Mouse (Mus musculus): ENCODE data around the gene Cyth4. TPM values are rescaled to one million over a fixed set of nuclear protein-coding genes. Genes with fewer than 3 reads are reported as not detected.

The Cyth4 gene
- polyA plus RNA-seq, 1 experiment from 2014 or later = 7.7 TPM

GRCm38 (mm10) chr15:78588900-78589299 is 7.9 kb upstream of the Cyth4 start:
- Histone ChIP-seq H3K4me3 (no peak overlapping the region), H3K27ac (replicated peaks) (no peak overlapping the region), H3K9me3 (peaks cover 5% of the 10 kb centered on the region; the same call in 1 of the 2 replicates), H3K4me2 (no peak overlapping the region), H3K9ac (no peak overlapping the region), H3K4me1 (replicated peaks) (peaks cover 9% of the 10 kb centered on the region; the same call in 1 of the 2 replicates), H3K36me3 (no peaks in the 10 kb centered on the region), H3K27me3 (no peaks in the 10 kb centered on the region)
- 90% methylated on average over 4 of the region's 4 CpGs for WGBS
- no peak for ATAC-seq (ENCODE audit: low read depth)

DNA sequence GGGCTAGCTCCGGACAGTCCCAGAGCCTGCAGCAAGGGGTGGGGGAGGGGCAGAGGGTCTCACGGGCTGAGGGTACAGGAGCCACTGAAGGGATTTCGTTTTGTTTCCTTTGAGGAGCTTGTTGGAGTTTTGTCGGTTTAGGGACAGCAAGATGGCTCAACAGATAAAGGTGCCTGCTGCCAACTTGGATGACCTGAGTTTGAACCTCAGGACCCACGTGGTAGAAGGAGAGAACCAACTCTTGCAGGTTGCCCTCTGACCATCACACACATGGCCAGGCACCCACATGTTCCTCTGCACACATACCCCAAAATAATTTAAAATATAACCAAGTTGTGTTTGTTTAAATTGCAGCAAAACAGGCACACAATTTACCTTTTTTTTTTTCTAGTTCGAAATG is 6.9 kb upstream of the Cyth4 start:
- peaks cover 9% of the 10 kb centered on the region; the same call in 1 of the 2 replicates for H3K4me1 ChIP-seq (replicated peaks)
- peaks cover under 1% of the 10 kb centered on the region; the same call in 1 of the 2 replicates for H3K9me3 ChIP-seq
- H3K4me3 ChIP-seq = no peak overlapping the region
- 76% methylated on average over 6 of the region's 6 CpGs for WGBS
- H3K4me2 ChIP-seq = no peak overlapping the region
- no peak overlapping the region for H3K9ac ChIP-seq
- H3K27ac ChIP-seq (replicated peaks) = no peak overlapping the region
- H3K36me3 ChIP-seq = no peaks in the 10 kb centered on the region
- no peaks in the 10 kb centered on the region for H3K27me3 ChIP-seq
- ATAC-seq (ENCODE audit: low read depth) = no peak

DNA sequence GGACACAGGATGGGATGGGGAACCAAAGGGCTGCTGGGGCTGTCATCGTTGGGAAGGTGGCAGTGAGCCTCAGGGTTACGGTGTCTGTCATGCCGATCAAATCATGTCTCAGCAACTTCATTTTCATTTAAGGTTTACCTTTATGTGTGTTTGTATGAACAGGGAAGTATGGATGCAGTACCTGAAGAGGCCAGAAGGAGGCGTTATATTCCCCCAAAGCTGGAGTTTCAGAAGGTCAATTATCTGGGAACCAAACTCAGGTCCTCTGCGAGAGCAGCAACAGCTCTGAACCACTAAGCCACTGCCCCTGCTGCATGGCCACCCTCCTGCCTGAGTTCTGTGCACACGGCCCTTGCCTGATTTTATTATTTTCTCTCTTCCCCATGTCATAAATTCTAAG is 6.1 kb upstream of the Cyth4 start:
- Histone ChIP-seq H3K36me3 (no peaks in the 10 kb centered on the region), H3K27me3 (no peaks in the 10 kb centered on the region), H3K27ac (replicated peaks) (no peak overlapping the region), H3K4me2 (no peak overlapping the region), H3K9ac (no peak overlapping the region), H3K9me3 (no peaks in the 10 kb centered on the region), H3K4me1 (replicated peaks) (peaks cover 9% of the 10 kb centered on the region; the same call in 1 of the 2 replicates), H3K4me3 (no peak overlapping the region)
- ATAC-seq (ENCODE audit: low read depth) = no peak
- WGBS = 76% methylated on average over 6 of the region's 6 CpGs

DNA sequence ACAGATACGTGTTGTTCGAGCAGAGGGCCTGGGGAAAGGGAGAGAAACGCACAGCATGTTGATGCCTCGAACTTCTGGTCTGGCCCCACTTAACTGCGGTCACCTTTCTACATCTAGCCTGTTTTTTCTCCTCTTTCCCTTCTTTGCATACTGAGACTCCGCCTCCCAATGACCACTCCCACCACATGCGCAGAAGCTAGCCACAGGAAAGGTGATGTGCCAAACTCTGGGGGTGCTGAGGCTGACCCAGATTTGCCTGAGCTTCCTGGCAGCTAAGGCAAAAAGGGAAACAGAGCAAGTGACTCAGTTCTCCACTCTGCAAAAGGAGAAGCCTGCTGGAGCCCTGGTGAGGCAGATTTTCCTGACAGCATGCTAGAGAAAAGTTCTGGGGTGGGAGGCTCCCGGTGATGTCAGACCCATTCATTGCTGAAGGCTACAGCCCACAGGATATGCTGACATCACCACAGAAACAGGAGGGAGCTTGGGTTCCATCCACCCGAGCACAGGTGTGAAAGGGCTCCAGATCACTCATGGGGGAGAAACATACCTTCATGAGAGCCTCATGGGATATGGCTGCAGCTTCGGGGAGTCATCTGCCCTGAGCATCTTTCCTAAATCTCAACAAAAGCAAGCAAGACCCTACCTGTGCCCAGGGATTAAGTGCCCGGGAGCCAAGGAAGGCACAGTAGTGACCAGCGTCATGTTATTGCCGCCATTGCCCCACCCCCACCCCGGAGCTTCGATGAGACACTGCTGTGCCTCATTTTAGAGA is 5.0 kb upstream of the Cyth4 start:
- Histone ChIP-seq H3K9ac (no peak overlapping the region), H3K27me3 (no peaks in the 10 kb centered on the region), H3K36me3 (no peaks in the 10 kb centered on the region), H3K4me3 (no peak overlapping the region), H3K4me1 (replicated peaks) (peaks cover 9% of the 10 kb centered on the region; the same call in 1 of the 2 replicates), H3K27ac (replicated peaks) (no peak overlapping the region; the same call in 1 of the 2 replicates), H3K4me2 (no peak overlapping the region), H3K9me3 (no peaks in the 10 kb centered on the region)
- ATAC-seq (ENCODE audit: low read depth) = no peak
- WGBS = 62% methylated on average over 15 of the region's 15 CpGs

- Histone ChIP-seq H3K27me3 (no peaks in the 10 kb centered on the region), H3K27ac (replicated peaks) (no peak overlapping the region), H3K4me3 (no peak overlapping the region), H3K9me3 (no peaks in the 10 kb centered on the region), H3K9ac (no peak overlapping the region), H3K4me1 (replicated peaks) (peaks cover 7% of the 10 kb centered on the region; the same call in 1 of the 2 replicates), H3K36me3 (no peaks in the 10 kb centered on the region), H3K4me2 (no peak overlapping the region)
- 83% methylated on average over 14 of the region's 14 CpGs for WGBS
- ATAC-seq (ENCODE audit: low read depth) = no peak
These were observed 4.3 kb upstream of the Cyth4 start for GRCm38 (mm10) chr15:78592452-78592968.

DNA sequence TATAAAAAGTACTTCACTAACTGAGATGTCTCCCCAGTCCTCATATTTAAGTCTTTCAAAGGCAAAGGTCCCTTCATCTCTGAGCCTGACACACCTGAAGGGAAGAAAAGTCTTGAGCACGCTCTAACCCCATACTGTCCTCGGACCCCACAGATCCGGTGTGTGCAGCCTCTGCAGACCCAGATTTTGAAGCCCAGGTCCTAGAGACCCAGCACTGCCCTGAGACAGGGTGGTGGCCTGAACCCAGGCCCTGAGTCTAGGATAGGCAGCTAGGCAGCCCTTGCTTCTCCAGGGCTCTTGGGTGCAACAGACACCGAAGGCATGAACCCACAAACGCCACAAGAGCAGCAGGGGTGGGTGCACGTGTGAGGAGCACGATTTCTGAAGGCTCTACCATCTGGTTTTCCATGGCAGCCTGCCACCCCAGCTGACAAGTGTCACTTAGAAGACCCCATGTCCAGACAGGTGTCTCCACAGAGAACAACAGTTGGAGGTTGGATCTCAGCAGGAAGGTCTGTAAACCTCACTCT is 2.9 kb upstream of the Cyth4 start:
- Histone ChIP-seq H3K4me3 (no peak overlapping the region), H3K4me1 (replicated peaks) (peaks cover 5% of the 10 kb centered on the region; the same call in 1 of the 2 replicates), H3K36me3 (no peaks in the 10 kb centered on the region), H3K27me3 (no peaks in the 10 kb centered on the region), H3K9me3 (no peaks in the 10 kb centered on the region), H3K4me2 (no peak overlapping the region), H3K27ac (replicated peaks) (no peak overlapping the region), H3K9ac (no peak overlapping the region)
- 85% methylated on average over 7 of the region's 7 CpGs for WGBS
- ATAC-seq (ENCODE audit: low read depth) = no peak

DNA sequence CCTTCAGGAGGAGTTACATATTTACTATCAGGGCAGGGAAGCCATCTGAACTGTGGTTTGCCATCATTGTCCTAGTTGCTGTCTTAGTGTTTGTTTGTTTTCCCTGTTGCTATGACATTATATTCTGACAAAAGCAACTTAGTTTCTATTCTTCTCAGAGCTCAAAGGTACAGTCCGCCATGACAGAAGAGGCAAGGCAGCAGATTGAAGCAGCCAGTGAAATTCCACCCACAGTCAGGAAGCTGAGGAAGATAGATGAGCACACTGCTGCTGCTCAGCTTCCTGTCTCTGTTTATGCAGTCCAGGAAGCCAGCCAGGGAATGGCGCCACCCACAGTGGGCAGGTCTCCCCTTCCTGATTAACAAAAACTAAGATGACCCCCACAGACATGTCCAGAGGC is 2.0 kb upstream of the Cyth4 start:
- Histone ChIP-seq H3K27me3 (no peaks in the 10 kb centered on the region), H3K36me3 (no peaks in the 10 kb centered on the region), H3K9ac (no peak overlapping the region), H3K4me1 (replicated peaks) (peaks cover 5% of the 10 kb centered on the region; the same call in 1 of the 2 replicates), H3K27ac (replicated peaks) (no peak overlapping the region), H3K9me3 (no peaks in the 10 kb centered on the region), H3K4me3 (no peak overlapping the region), H3K4me2 (no peak overlapping the region)
- WGBS = 90% methylated on average over 2 of the region's 2 CpGs
- no peak for ATAC-seq (ENCODE audit: low read depth)

GRCm38 (mm10) chr15:78595468-78595867 is 1.4 kb upstream of the Cyth4 start:
- no peak overlapping the region for H3K27ac ChIP-seq (replicated peaks)
- H3K4me2 ChIP-seq = no peak overlapping the region
- H3K27me3 ChIP-seq = no peaks in the 10 kb centered on the region
- no peak overlapping the region for H3K9ac ChIP-seq
- no peak for ATAC-seq (ENCODE audit: low read depth)
- H3K4me1 ChIP-seq (replicated peaks) = peaks cover 5% of the 10 kb centered on the region; the same call in 1 of the 2 replicates
- no peaks in the 10 kb centered on the region for H3K36me3 ChIP-seq
- 69% methylated on average over 5 of the region's 5 CpGs for WGBS
- H3K4me3 ChIP-seq = no peak overlapping the region
- H3K9me3 ChIP-seq = no peaks in the 10 kb centered on the region

- Histone ChIP-seq H3K27ac (replicated peaks) (no peak overlapping the region), H3K36me3 (no peaks in the 10 kb centered on the region), H3K4me3 (no peak overlapping the region), H3K27me3 (no peaks in the 10 kb centered on the region), H3K4me1 (replicated peaks) (peaks cover under 1% of the 10 kb centered on the region; the same call in 1 of the 2 replicates), H3K4me2 (no peak overlapping the region), H3K9me3 (no peaks in the 10 kb centered on the region), H3K9ac (no peak overlapping the region)
- no peak for ATAC-seq (ENCODE audit: low read depth)
- 79% methylated on average over 6 of the region's 6 CpGs for WGBS
These were observed 343 bp upstream of the Cyth4 start for GRCm38 (mm10) chr15:78596504-78596903.

DNA sequence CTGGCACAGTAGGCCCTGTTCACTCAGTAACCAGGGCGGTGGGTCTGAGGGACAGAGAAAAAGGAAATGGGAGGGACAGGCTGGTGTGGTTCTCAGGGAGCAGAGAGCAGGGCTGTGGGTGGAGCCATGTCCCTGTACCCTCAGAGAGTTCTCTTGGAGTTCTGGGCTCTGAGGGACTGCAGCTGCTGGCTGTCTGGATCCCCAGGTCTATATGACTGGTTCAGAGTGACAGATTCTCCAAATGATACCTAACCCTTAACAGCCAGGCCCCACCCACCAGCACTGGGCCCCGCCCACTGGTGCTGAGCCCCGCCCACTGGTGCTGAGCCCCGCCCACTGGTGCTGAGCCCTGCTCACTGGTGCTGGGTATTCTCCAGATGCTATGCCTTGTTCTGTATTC is 882 bp downstream of the Cyth4 start:
- H3K27me3 ChIP-seq = no peaks in the 10 kb centered on the region
- H3K36me3 ChIP-seq = no peaks in the 10 kb centered on the region
- WGBS = 54% methylated on average over 4 of the region's 4 CpGs
- no peak overlapping the region for H3K4me2 ChIP-seq
- no peaks in the 10 kb centered on the region for H3K4me1 ChIP-seq (replicated peaks)
- H3K27ac ChIP-seq (replicated peaks) = no peak overlapping the region; the same call in 1 of the 2 replicates
- H3K9me3 ChIP-seq = no peaks in the 10 kb centered on the region
- no peak overlapping the region for H3K4me3 ChIP-seq
- no peak overlapping the region for H3K9ac ChIP-seq
- no peak for ATAC-seq (ENCODE audit: low read depth)

- H3K4me1 ChIP-seq (replicated peaks) = no peaks in the 10 kb centered on the region
- H3K27ac ChIP-seq (replicated peaks) = no peak overlapping the region
- H3K4me2 ChIP-seq = no peak overlapping the region
- no peaks in the 10 kb centered on the region for H3K27me3 ChIP-seq
- H3K36me3 ChIP-seq = no peaks in the 10 kb centered on the region
- no peak overlapping the region for H3K4me3 ChIP-seq
- peak overlapping the region; percentile 41; the same call in 1 of the 2 replicates for H3K9ac ChIP-seq
- H3K9me3 ChIP-seq = no peaks in the 10 kb centered on the region
- no peak for ATAC-seq (ENCODE audit: low read depth)
- WGBS = 87% methylated on average over 6 of the region's 6 CpGs
These were observed 2.3 kb downstream of the Cyth4 start for GRCm38 (mm10) chr15:78599124-78599523.

GRCm38 (mm10) chr15:78599529-78600193 is 2.8 kb downstream of the Cyth4 start:
- ATAC-seq (ENCODE audit: low read depth) = no peak

More at GRCm38 (mm10) chr15:78599529-78600193, 2.8 kb downstream of the Cyth4 start:
- H3K36me3 ChIP-seq = no peaks in the 10 kb centered on the region
- no peaks in the 10 kb centered on the region for H3K27me3 ChIP-seq
- H3K4me3 ChIP-seq = no peak overlapping the region
- no peak overlapping the region for H3K4me2 ChIP-seq
- WGBS = 83% methylated on average over 13 of the region's 13 CpGs
- no peak overlapping the region for H3K27ac ChIP-seq (replicated peaks)
- H3K4me1 ChIP-seq (replicated peaks) = no peaks in the 10 kb centered on the region
- H3K9me3 ChIP-seq = no peaks in the 10 kb centered on the region
- H3K9ac ChIP-seq = no peak overlapping the region

Data from neural tube, embryonic 13.5 days (tissue).